Mouse (Mus musculus): ENCODE data around the gene Frmpd1.

The Frmpd1 gene

GRCm38 (mm10) chr4:45184521-45185330 lies at the start of gene Frmpd1:
TSS of gene Frmpd1 (plus strand) at chr4:45184875.
- DNase-seq (ENCODE audit: low read depth, low spot score), result peak; percentile 11

GRCm38 (mm10) chr4:45137636-45138035 lies 47.0 kb upstream of the Frmpd1 start:
- DNase-seq (ENCODE audit: low read depth, low spot score), result no peak

DNA sequence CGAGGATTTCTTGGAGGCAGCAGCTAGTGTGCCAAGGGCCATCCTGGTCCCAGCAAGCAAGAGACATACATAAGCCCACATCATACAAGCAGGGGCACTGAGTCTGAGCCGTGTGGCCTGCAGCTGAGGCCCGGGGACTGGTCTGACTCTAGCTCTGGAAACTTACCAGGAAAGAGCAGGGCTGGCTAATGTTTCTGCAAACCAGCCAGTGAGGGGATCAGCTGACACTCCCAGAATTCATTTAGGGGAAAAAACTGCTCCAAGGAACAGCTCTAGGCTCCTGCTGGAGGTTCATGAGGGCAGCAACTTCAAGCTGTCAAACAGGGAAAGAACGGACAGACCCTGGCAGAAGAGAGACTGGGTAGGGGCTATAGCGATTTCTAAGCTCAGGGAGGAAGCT lies 42.8 kb upstream of the Frmpd1 start:
- DNase-seq (ENCODE audit: low read depth, low spot score), result no peak

- DNase-seq (ENCODE audit: low read depth, low spot score), result no peak
Measured at GRCm38 (mm10) chr4:45142411-45142810, 42.3 kb upstream of the Frmpd1 start.

- DNase-seq (ENCODE audit: low read depth, low spot score), result no peak
Measured at GRCm38 (mm10) chr4:45143005-45143404, 41.7 kb upstream of the Frmpd1 start.

- no peak for DNase-seq (ENCODE audit: low read depth, low spot score)
Measured at GRCm38 (mm10) chr4:45156433-45156832, 28.2 kb upstream of the Frmpd1 start.

GRCm38 (mm10) chr4:45158608-45159007 lies 26.1 kb upstream of the Frmpd1 start:
- no peak for DNase-seq (ENCODE audit: low read depth, low spot score)

- DNase-seq (ENCODE audit: low read depth, low spot score), result no peak
Measured at GRCm38 (mm10) chr4:45160773-45161172, 23.9 kb upstream of the Frmpd1 start.

DNA sequence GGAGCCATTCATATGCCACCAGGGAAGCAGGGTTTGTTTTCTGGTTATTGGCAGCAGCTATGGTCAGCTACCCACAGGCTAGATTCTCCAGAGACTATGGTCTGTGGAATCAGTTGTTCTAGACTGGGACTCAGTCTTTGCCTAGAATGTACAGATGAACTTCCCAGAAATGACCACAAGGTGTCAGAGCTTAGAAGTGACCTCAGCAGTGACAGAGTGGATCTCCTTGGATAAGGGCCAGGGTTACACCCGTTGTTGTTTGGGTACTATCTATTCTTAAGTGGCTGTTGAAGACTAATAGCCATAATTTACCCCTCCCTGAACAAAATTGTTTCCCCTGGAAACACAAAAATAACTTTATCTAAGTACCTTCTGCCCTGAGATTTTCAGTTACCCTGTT lies 21.0 kb upstream of the Frmpd1 start:
- peak; percentile 52 for DNase-seq (ENCODE audit: low read depth, low spot score)

DNA sequence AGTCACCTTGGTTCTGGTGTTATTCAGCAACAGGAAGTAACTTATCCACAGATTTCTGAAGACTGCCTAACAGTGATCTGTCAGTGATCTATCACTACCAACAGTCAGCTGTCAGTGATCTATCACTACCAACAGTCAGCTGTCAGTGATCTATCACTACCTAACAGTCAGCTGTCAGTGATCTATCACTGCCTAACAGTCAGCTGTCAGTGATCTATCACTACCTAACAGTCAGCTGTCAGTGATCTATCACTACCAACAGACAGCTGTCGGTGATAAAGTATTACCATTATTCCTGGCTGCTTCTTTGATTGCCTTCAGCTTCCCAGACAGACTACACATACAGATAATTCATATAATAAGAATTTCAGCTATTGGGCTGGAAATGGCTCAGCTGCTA lies 19.2 kb upstream of the Frmpd1 start:
- no peak for DNase-seq (ENCODE audit: low read depth, low spot score)

GRCm38 (mm10) chr4:45165955-45166354 lies 18.7 kb upstream of the Frmpd1 start:
- DNase-seq (ENCODE audit: low read depth, low spot score), result no peak

DNA sequence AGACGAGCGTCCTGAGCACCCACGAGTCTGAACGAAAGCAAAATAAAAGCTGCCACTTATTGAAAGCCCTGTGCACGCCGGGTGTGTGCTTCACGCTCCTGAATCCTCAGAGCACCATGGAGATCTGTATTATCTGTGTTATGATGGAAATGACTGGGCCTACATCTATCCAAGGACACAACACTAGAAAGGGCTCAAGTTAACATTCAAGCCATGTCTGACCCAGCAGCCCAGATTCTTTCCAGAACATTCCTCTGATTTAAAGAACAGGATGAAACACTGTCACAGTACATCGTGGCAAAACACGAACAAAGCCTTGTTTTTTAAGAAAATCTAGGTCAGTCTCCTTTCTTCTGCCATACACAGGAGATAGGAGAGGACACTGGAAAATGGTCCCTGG lies 13.3 kb upstream of the Frmpd1 start:
- no peak for DNase-seq (ENCODE audit: low read depth, low spot score)

- DNase-seq (ENCODE audit: low read depth, low spot score), result no peak
Measured at GRCm38 (mm10) chr4:45183818-45184520, 706 bp upstream of the Frmpd1 start.

GRCm38 (mm10) chr4:45185331-45185669 lies 625 bp downstream of the Frmpd1 start:
- no peak for DNase-seq (ENCODE audit: low read depth, low spot score)

DNA sequence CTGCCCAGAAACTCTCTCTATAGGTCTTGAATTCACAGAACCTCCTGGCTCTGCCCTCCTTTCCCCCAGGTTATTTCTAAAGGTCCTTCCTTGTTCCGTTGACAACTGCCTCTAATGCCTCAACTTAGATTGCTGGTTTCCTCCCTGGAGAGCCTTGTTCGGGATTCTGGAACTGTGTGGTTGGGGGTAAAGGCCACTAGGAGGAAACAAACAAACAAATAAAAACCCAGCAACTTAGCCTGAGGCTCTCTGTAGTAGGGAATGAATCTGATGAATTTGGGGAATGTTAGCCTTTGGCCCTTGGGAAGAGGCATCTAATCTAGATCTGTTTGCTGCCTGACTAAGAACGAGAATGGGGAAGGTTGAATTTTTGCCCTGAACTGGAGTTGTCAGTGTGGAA lies 13.6 kb downstream of the Frmpd1 start:
- no peak for DNase-seq (ENCODE audit: low read depth, low spot score)

- DNase-seq (ENCODE audit: low read depth, low spot score), result peak; percentile 83
Measured at GRCm38 (mm10) chr4:45203283-45203682, 18.6 kb downstream of the Frmpd1 start.

GRCm38 (mm10) chr4:45207444-45207843 lies 22.8 kb downstream of the Frmpd1 start:
- DNase-seq (ENCODE audit: low read depth, low spot score), result no peak

DNA sequence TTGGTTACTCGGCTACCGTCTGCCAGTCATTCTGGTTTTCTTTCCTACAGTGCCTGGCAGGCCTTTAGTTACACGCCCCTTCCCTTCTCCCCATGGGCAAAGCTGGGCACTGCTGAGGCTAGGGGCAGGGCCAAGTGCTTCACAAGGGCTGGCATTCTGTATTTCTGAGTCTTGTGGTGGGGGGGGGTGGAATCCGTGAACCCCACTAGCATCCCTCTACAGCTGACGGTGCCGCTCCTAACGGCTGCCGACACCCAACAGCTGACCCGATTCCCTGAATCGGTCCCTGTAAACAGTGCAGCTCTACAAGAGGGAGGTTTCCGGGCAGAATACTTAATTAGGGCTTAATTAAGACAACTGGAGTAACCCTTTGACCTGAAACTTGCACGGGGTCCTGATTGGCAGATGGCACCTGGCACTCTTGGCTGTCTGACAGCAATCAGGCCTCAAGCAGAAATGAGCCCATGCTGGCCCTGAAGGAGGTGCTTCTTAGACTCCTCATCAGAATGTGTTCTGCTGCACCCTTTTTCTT lies 24.2 kb downstream of the Frmpd1 start:
- DNase-seq (ENCODE audit: low read depth, low spot score), result no peak

DNA sequence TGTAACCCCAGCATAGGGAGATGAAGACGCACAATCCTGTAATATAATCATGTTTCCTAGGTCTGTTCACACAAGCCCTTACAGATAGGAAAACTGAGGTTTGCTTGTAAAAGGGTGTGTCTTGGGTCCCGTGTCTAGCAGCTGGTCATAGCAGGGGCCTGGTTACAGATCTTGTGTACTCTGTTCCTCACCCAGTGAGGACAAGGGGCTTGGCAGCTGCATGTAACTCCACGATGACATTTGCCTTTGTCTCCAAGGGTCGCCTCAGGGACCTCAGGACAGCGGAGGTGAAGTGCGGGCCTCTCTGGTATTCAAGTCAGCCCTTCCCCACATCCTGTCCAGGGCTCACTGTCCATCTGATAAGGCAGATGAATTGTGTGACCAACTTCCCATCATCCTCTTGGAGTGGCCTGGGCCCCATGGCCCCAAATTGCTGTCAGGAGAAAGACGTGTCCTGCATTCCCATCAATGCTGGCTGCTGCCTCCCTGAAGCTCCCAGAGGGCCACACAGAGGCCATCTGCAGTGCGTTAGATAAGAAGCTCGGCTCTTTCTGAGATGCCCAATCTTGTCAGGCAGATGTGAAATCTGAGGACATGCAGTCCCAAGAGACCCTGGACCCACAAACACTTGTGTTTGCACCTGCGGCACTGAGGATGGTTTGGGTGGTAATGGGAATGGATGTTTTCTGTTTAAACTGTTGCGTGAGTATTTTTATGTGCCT lies 27.8 kb downstream of the Frmpd1 start:
- DNase-seq (ENCODE audit: low read depth, low spot score), result no peak

DNA sequence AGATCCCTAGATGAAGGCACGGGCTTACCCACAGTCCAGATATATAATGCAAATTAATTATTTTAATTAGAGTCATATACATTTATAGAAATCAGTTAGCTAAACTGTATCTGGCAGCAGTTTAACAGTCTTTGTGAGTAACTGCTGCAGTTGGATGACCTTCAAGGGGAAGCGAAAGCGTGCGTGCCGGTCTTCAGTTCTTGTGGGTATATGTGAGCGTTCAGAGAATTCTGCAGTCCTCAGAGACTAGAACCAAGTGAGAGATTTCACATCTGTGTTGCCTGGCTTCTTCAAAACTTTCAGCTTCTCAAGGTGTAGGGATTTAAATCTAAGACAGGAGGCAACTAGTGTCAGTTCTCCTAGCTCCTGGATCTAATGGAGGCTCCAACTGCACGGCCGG lies 35.3 kb downstream of the Frmpd1 start:
- DNase-seq (ENCODE audit: low read depth, low spot score), result no peak

GRCm38 (mm10) chr4:45222395-45222794 lies 37.7 kb downstream of the Frmpd1 start:
- peak; percentile 38 for DNase-seq (ENCODE audit: low read depth, low spot score)

DNA sequence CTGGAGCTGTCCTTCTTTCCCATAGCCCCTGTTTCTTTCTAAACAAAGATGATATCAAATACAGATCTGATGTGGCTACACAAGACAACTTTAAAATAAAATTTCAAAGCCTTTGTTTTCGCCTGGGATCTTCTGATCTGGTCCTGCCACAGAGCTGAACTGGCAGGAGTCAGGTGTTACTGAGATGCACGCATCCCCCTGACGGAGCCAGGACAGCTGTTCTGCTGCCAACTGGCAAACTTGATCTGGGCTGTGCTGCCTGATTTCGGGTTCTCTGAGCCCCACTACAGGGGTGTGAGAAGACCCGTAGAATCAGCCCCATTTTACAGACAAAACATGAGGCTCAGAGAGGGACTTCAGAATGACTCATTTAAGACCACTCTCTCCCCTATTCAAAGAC lies 45.6 kb downstream of the Frmpd1 start:
- no peak for DNase-seq (ENCODE audit: low read depth, low spot score)

Measured in ES-CJ7 (cell line).